Mouse (Mus musculus) heart, embryonic 10.5 days (tissue): ENCODE data around the gene Gpr183. TPM values are rescaled to one million over a fixed set of nuclear protein-coding genes. Genes with fewer than 3 reads are reported as not detected.

Experiments
- DNase-seq: peaks from one replicate; pipeline ENCODE4 v3.0.0-alpha.2; 2017; ENCODE audit warnings: low spot score
- H3K27ac ChIP-seq: fragments of 300-500 bp; sonication (generic); 2 replicates; pipeline ENCODE4 v1.5.1; 2016; ENCODE audit warnings: mild to moderate bottlenecking
- H3K27me3 ChIP-seq: fragments of 300-500 bp; sonication (generic); 2 replicates; pipeline ENCODE4 v1.6.1; 2016; ENCODE audit warnings: mild to moderate bottlenecking; ENCODE audit not compliant: poor library complexity, insufficient read depth, severe bottlenecking
- H3K36me3 ChIP-seq: fragments of 300-500 bp; sonication (generic); 2 replicates; pipeline ENCODE4 v1.6.1; 2016; ENCODE audit warnings: mild to moderate bottlenecking, moderate library complexity
- H3K4me1 ChIP-seq: fragments of 300-500 bp; sonication (generic); 2 replicates; pipeline ENCODE4 v1.6.1; 2016; ENCODE audit warnings: mild to moderate bottlenecking
- H3K4me3 ChIP-seq: fragments of 300-500 bp; sonication (generic); 2 replicates; pipeline ENCODE4 v1.5.1; 2016; ENCODE audit warnings: mild to moderate bottlenecking, moderate library complexity
- H3K9me3 ChIP-seq: fragments of 300-500 bp; sonication (generic); 2 replicates; pipeline ENCODE4 v1.6.1; 2016; ENCODE audit warnings: mild to moderate bottlenecking, moderate library complexity
- WGBS: fragments of 180-500 bp; shearing (Covaris S2); methylation state at CpG from one replicate; pipeline ENCODE4 v1.1.7; 2016; 5-methylcytosine and 5-hydroxymethylcytosine counted together
- polyA plus RNA-seq: library from polyadenylated mRNA; unstranded; fragments of >200 nt; fragmentation: Nextera tagmentation; extraction: Ambion mirVana; gene quantifications from 2 replicates; pipeline ENCODE4 v1.2.1, GENCODE M21; 2016

The Gpr183 gene
- polyA plus RNA-seq, 1 experiment from 2014 or later: 2.3 TPM

DNA sequence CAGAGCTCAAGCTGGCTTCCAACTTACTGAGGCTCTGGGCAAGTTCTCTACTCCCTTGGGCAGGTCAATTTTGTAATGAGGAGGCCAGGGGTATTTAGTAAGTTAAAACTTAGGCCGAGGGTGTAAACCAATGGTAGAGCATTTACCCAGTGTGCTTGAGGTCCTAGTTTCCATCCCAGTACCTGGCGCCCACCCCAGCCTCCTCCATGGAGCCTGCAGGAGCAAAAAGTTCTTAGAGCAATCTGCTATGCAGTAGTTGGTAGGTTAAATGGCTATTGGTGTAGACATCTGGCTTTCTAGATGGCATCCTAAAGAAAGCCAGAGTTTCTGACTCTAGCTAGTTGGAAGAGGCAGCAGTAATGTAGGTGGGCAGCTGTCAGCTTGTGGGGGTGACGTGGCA lies 15.6 kb downstream of the Gpr183 start:
- no peaks in the 10 kb centered on the region for H3K36me3 ChIP-seq
- WGBS: 90% methylated on average over 3 of the region's 3 CpGs
- H3K9me3 ChIP-seq: no peaks in the 10 kb centered on the region
- H3K4me3 ChIP-seq: no peak overlapping the region
- H3K27ac ChIP-seq: no peak overlapping the region
- peak; percentile 63 for DNase-seq
- H3K27me3 ChIP-seq: no peaks in the 10 kb centered on the region
- peaks cover 24% of the 10 kb centered on the region for H3K4me1 ChIP-seq

DNA sequence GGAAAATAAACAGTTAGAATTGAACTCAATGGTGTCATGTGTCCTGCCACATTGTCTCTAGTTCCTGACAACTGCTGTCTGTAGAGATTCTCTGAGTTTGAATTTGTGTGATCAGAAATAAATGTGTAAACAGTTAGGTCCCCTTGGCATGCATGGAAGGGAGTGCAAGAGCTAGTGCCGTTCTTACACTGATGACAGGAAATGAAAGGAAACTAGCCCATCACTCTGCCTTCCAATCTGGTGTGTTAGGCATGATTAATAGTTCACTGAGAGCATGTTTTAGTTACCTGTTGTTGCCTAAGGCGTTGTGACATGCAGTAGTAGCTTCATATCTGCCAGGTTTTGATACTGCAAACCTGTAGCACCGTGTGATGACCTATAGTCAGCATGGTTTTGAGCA lies 17.0 kb downstream of the Gpr183 start:
- no peak for DNase-seq
- WGBS: 88% methylated on average over 3 of the region's 3 CpGs
- Histone ChIP-seq H3K9me3 (no peaks in the 10 kb centered on the region), H3K27ac (no peak overlapping the region), H3K36me3 (0 out of 2 replicates have a peak, but pooled peaks cover 2% of the 10 kb centered on the region), H3K4me1 (peaks cover 16% of the 10 kb centered on the region), H3K27me3 (no peaks in the 10 kb centered on the region), H3K4me3 (no peak overlapping the region)

DNA sequence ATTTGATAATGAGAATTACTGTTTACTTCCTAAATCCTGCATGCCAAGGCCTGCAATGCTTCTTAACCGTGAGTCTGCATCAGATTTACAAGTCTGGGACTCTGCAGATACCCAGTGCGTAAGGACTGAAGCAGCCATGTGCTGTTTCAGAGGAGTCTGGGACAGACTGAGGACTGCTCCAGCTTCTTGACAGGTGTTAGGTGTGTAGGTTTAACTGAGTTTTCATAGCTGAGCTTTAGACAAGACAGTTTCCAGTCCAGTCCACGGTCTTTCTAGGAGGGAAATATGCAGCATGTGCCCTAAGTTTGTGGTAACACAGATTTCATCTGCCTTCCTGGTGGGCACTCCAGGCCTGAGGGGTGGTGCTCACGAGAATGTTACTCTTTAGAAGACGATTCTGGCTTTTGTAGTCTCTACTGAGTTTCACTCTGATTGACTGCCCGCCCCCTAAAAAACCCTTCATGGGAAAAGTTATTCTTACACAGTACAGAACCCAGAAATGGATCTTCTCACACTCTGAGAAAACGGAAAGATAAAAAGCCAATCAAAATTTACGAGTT lies 17.7 kb downstream of the Gpr183 start:
- H3K27ac ChIP-seq: no peak overlapping the region
- 0 out of 2 replicates have a peak, but pooled peaks cover 2% of the 10 kb centered on the region for H3K36me3 ChIP-seq
- DNase-seq: peak; percentile 55
- H3K4me3 ChIP-seq: no peak overlapping the region
- peaks cover 16% of the 10 kb centered on the region for H3K4me1 ChIP-seq
- WGBS: 74% methylated on average over 8 of the region's 8 CpGs
- no peaks in the 10 kb centered on the region for H3K9me3 ChIP-seq
- no peaks in the 10 kb centered on the region for H3K27me3 ChIP-seq

DNA sequence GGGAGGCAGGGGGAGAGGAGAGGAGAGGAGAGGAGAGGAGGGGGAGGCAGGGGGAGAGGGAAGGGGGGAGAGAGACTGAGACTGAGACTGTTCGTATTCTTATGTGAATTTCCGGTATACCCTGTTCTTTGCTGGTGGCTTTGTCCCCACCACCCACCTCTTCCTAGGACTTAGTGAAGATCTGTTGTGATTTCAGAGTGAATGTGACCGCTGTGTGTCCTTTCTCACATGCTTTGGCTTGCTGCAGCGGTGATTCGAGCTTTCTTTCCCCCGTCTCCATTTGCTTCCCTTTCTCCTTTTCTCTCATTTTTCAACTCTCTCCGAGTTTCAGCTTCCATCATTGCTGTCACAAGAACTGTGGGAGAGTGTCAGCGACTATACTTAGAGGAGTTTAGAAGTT lies 18.3 kb downstream of the Gpr183 start:
- Histone ChIP-seq H3K4me3 (no peak overlapping the region), H3K36me3 (0 out of 2 replicates have a peak, but pooled peaks cover 2% of the 10 kb centered on the region), H3K4me1 (peaks cover 14% of the 10 kb centered on the region), H3K27ac (no peak overlapping the region), H3K27me3 (no peaks in the 10 kb centered on the region), H3K9me3 (no peaks in the 10 kb centered on the region)
- WGBS: 63% methylated on average over 8 of the region's 8 CpGs
- peak; percentile 17 for DNase-seq

DNA sequence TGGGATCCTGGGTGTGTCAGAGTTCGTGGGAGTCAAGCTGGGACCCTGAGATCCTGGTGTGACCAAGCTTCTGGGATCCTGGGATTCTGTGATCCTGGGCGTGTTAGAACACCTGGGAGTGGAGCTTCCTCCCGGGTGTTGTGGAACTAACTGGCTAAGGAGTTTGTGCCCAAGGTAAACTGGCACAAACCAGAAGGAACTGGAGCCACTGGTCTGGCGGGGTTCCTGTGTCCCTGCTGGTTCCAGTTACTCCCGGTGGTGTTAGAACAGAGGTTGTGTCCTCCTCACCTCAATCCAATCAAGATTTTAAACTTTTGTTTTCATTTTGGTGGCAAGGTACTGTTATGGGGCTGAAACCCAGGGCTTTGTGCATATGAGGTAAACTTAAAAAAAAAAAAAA lies 18.9 kb downstream of the Gpr183 start:
- DNase-seq: peak; percentile 35
- Histone ChIP-seq H3K4me1 (peaks cover 10% of the 10 kb centered on the region), H3K27ac (no peak overlapping the region), H3K36me3 (0 out of 2 replicates have a peak, but pooled peaks cover 2% of the 10 kb centered on the region), H3K9me3 (no peaks in the 10 kb centered on the region), H3K27me3 (no peaks in the 10 kb centered on the region), H3K4me3 (no peak overlapping the region)
- 67% methylated on average over 5 of the region's 5 CpGs for WGBS

DNA sequence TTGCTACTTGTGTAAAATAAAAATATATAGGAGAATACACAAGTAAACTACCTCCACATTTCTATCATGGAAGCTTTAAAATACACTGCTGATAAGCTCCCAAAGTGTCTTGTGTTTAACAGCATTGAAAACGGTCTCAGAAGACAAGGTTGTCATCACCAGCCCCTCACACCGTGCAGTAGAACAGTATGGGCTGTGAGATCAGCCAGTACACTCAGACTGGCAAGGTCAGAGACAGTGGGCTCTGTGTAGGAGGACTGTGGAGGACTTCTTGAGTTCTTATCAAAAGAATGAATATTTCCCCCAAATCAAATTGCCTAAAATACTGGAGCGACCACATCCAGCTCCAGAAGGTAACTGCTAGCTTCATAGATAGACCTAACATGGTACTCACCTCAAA lies 25.4 kb downstream of the Gpr183 start:
- Histone ChIP-seq H3K4me3 (no peak overlapping the region), H3K27me3 (no peaks in the 10 kb centered on the region), H3K27ac (no peak overlapping the region), H3K36me3 (peaks cover 13% of the 10 kb centered on the region), H3K9me3 (no peaks in the 10 kb centered on the region; the same call in 1 of the 2 replicates), H3K4me1 (peaks cover 26% of the 10 kb centered on the region)
- WGBS: 39% methylated on average over 3 of the region's 3 CpGs
- DNase-seq: peak; percentile 79

DNA sequence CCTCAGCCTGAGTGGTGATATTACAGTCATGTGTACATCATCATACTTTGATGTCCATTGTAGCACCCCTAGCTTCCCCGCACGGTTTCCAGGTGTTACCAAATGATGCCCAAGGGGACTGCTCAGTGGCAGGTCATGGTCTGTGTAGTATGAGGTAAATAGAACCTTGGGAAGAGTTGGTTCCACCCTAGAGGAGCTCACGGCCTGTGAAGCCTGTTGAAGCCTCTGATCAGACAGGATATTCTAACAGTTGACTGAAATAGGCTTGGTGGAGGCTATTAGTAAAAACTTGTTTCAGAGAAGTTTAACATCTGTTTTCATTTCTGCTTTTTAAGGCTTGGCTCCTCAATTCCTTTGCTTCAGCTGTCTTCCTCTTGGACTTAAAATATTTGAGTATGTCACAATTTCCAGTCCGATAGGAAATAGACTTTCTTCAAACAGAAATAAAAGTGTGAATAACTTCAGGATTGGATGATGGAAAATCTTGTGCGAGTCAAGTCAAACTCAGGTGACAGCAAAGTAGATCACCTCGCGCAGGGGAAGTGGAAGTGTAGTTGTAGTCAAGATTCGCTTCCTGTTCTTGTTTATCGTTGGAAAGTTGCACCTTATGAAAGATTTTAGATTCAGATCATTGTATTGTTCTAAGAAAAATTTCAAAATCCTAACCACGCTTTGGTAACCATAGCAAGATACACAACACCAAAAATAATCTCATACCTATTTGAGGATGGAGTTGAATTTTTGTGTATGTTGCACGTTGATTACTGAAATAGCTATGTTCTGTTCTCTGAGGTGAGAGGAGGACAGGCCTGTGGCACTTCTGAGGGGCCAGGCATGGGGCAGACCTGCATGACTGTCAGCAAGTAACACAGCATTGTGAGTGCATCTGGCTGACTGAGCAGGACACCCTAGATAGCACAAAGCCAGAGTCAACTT lies 26.5 kb downstream of the Gpr183 start:
- peak; percentile 76 for DNase-seq

DNA sequence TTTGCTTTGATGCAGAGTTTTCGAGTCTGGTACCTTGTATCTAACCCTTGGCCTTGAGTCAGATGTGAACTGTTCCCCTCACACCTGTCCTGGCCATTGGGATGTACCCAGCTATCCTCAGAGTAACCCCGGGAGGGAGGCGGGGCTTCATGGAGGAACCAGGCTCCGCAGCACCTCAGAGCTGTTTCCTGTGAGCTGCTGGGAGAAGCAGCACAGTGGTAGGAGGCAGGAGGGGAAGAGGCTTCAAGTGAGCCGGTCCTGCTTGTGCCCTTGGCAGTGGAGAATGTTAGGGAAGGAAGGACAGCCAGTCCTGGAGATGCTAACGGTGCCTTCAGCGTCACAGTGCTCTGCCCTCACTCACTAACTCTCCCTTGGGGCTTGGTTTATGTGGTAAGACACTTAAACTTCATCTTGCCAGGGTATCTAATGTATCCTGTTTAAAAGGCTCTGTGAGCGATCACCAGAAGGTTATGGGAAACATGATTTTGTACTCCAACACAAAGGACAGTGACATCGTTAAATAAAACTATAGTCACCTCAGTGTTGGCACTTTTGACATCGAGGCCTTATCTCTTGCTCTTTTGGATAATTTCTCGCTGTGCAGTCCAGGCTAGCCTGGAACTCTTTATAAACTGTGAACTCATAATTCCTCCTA lies 27.3 kb downstream of the Gpr183 start:
- H3K4me1 ChIP-seq: peaks cover 26% of the 10 kb centered on the region
- no peaks in the 10 kb centered on the region for H3K27me3 ChIP-seq
- 72% methylated on average over 11 of the region's 11 CpGs for WGBS
- H3K27ac ChIP-seq: no peak overlapping the region; the same call in 1 of the 2 replicates
- peaks cover 20% of the 10 kb centered on the region for H3K36me3 ChIP-seq
- peak; percentile 66 for DNase-seq
- no peak overlapping the region for H3K4me3 ChIP-seq
- no peaks in the 10 kb centered on the region; the same call in 1 of the 2 replicates for H3K9me3 ChIP-seq

More for the DNA sequence above, 26.5 kb downstream of the Gpr183 start:
- Histone ChIP-seq H3K4me1 (peaks cover 26% of the 10 kb centered on the region), H3K9me3 (no peaks in the 10 kb centered on the region; the same call in 1 of the 2 replicates), H3K36me3 (peaks cover 20% of the 10 kb centered on the region), H3K4me3 (no peak overlapping the region), H3K27ac (no peak overlapping the region), H3K27me3 (no peaks in the 10 kb centered on the region)
- 81% methylated on average over 11 of the region's 11 CpGs for WGBS

DNA sequence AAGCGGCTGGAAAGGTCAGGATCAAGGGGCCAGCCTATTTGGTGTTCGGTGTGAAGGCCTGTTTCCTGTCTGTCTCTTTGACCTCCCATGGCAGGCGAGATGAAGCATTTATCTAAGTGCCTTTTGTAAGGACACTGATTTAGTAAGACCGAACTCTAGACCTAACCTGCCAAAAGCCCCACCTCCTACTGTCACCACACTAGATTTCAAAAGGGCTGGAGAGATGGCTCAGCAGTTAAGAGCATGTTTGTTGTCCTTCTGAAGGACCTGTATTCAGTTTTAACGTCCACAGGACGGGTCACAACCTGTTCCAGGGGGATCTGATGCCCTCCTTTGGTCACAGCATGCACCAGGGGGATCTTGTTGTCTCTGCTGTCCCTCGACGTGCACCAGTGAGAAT lies 28.1 kb downstream of the Gpr183 start:
- DNase-seq: peak; percentile 58
- WGBS: 58% methylated on average over 8 of the region's 8 CpGs
- H3K27me3 ChIP-seq: no peaks in the 10 kb centered on the region
- no peak overlapping the region for H3K4me3 ChIP-seq
- no peak overlapping the region for H3K27ac ChIP-seq
- H3K36me3 ChIP-seq: peaks cover 20% of the 10 kb centered on the region
- H3K9me3 ChIP-seq: no peaks in the 10 kb centered on the region; the same call in 1 of the 2 replicates
- H3K4me1 ChIP-seq: peaks cover 27% of the 10 kb centered on the region

DNA sequence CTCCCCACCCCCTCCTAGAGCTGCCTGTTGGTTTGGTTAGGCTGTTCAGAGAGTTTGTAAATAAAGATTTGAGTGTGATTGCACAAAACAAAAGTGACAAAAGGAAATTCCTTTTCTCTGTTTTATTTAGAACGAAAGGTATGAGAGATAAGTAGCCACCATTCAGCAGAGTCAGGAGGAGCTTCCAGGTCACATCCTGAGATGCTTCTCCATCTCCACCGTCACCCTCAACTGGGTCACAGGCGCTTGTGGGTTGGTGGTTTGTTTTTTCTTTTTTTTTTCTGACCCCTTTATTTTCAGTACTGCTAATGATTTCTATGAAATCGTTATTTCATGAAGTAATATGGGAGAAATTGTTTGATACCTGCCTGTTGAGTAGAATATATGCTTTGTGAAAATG lies 28.6 kb downstream of the Gpr183 start:
- H3K27ac ChIP-seq: no peak overlapping the region
- peaks cover 20% of the 10 kb centered on the region for H3K36me3 ChIP-seq
- H3K9me3 ChIP-seq: no peaks in the 10 kb centered on the region; the same call in 1 of the 2 replicates
- H3K4me3 ChIP-seq: no peak overlapping the region
- WGBS: 87% methylated on average over 4 of the region's 4 CpGs
- H3K27me3 ChIP-seq: no peaks in the 10 kb centered on the region
- peaks cover 32% of the 10 kb centered on the region for H3K4me1 ChIP-seq
- no peak for DNase-seq

DNA sequence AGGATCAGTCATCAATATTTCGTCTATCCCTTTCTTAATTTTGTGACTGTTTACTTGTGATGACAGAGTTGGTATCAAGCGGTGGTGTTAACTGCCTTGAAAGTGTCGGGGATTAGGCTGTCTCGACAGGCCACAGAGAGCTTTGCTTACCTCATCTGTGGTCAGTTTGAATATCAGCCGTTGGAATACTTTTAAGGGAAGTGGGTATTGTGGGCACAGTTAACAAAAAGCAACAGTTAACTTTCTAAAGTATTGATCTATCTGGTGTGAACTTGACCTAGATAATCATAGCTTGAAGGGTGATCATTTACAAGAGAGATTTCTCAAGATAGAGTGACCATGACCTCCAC lies 30.4 kb downstream of the Gpr183 start:
- 80% methylated on average over 5 of the region's 5 CpGs for WGBS
- H3K36me3 ChIP-seq: peaks cover 20% of the 10 kb centered on the region

DNA sequence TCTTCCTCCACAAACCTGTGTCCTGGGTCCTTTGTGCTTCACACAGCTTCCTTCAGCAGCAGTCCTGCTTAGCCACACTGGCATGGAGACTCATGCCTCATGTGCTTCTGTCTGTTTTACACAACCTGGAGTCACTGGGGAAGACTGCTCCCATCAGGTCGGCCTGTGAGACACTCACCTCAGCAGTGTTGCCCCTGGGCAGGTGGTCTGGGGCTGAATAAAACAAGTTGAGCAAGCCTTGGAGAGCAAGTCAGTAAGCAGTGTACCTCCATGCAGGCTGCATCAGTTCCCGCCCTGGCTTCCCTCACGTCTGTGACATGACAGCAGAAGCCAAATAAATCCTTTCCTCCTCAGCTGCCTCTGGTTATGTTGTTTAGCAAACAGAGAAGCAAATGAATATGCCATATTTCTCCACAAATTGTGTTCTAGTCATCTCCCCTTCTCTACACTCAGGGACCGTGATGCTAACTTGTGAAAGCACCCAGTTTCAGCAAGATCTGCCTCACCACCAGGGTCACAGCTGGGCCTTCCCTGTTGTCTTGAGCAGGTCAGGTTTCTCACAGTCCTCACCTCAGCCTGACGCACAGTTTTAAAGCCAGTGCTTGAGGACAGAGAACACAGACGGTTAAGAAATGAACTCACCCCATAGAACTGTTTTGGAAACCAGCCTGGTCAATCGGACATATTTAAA lies 30.9 kb downstream of the Gpr183 start:
- Histone ChIP-seq H3K27me3 (no peaks in the 10 kb centered on the region), H3K4me3 (no peak overlapping the region), H3K27ac (no peak overlapping the region), H3K9me3 (no peaks in the 10 kb centered on the region; the same call in 1 of the 2 replicates), H3K4me1 (peaks cover 37% of the 10 kb centered on the region), H3K36me3 (peaks cover 20% of the 10 kb centered on the region)
- 86% methylated on average over 7 of the region's 7 CpGs for WGBS
- peak; percentile 68 for DNase-seq

More for the DNA sequence above, 30.4 kb downstream of the Gpr183 start:
- Histone ChIP-seq H3K4me3 (no peak overlapping the region), H3K4me1 (peaks cover 37% of the 10 kb centered on the region), H3K9me3 (no peaks in the 10 kb centered on the region; the same call in 1 of the 2 replicates), H3K27me3 (no peaks in the 10 kb centered on the region), H3K27ac (no peak overlapping the region)
- peak; percentile 28 for DNase-seq
